17 mouse cellular contexts compared by ENCODE assay signal in the genomic region with DNA sequence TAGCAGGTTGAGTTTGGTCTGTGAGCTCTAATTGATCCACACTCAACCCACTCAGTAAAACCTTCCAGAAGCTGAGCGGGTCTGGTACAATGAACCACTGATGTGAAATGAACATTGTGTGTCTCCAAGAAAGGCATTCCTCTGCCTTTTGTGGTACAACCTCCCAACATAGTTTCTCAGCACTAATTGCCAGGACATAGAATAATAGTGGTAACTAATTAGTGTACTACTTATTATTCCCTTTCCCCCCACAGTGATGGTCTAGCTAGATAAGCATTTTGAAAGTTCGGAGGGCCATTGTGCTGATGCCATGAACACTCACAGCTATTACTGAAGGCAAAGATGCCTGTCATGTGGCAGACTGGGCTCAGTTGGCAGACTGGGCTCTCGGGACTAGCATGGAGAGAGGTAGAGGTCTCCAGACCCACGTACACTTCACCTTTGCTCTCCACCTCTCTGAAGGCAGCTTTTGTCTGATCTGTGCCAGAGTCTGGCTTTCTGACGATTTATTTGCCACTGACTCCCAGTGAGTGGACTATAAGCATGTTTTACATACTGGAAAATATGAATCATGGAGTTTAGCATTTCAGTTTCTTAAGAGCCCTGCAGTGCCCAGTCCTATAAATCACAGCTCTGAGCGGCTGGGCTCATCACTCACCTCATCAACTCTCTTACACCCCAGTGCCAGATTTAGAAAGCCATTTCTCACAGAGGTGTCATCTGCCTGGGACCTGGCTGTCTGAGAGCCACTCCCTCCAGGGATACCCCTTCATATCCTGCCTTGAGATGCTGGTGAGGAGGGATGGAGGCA.
DNase-seq lines count a peak whose midpoint lies in the region; ATAC-seq and TF ChIP-seq lines count a peak whose summit lies in the region.
"Had no signal": no experiment of that assay in that cellular context is flagged by ENCODE, and none has a peak within 500 bp of the region (broad histone marks: within the 10 kb centered on the region; RNA-seq: fewer than 3 reads in every experiment).

No protein-coding gene starts in this region.

- no peaks in the 10 kb centered on the region for H3K36me3 ChIP-seq in limb, embryonic 15.5 days
- no peaks in the 10 kb centered on the region for H3K36me3 ChIP-seq in limb, embryonic 10.5 days
- H3K36me3 ChIP-seq: heart, embryonic 10.5 days; hindbrain, embryonic 15.5 days; lung, embryonic 15.5 days had no signal

- peak; percentile 66 for ATAC-seq in frontal cortex, adult (ENCODE audit: low TSS enrichment)
- ATAC-seq in limb, embryonic 15.5 days (ENCODE audit: insufficient number of reproducible peaks, low FRiP score, low TSS enrichment, low read depth), result peak; percentile 58

- 70% methylated on average over 6 of the region's 6 CpGs for WGBS in limb, embryonic 15.5 days
- 77% methylated on average over 6 of the region's 6 CpGs for WGBS in limb, embryonic 10.5 days

- H3K4me1 ChIP-seq in limb, embryonic 15.5 days, result no peaks in the 10 kb centered on the region
- peaks cover 19% of the 10 kb centered on the region for H3K4me1 ChIP-seq in limb, embryonic 10.5 days
- H3K4me1 ChIP-seq: hindbrain, embryonic 15.5 days; lung, embryonic 15.5 days had no signal

- no peak for DNase-seq in frontal cortex, postnatal 10 days (ENCODE audit: low spot score in 2 of 2)
- no peak for DNase-seq in limb, embryonic 10.5 days (ENCODE audit: low spot score)
- DNase-seq in brain, embryonic 14.5 days (ENCODE audit: low read depth), result peak; percentile 61
- DNase-seq in retina, embryonic 14.5 days (ENCODE audit: low spot score), result peak; percentile 68
- no peak for DNase-seq in adrenal gland, adult 2 months
- DNase-seq in kidney, adult 18-20 months, result no peak
- DNase-seq: adrenal gland, postnatal 14 days; cerebellum, adult 9-10 months; gastrocnemius, postnatal 25 days; kidney, adult 11 months; kidney, postnatal 25 days had no signal

- no peaks in the 10 kb centered on the region for H3K9me3 ChIP-seq in limb, embryonic 15.5 days
- H3K9me3 ChIP-seq in limb, embryonic 10.5 days (replicated peaks), result no peaks in the 10 kb centered on the region
- H3K9me3 ChIP-seq: heart, embryonic 10.5 days; hindbrain, embryonic 15.5 days; lung, embryonic 15.5 days had no signal

- H3K4me3 ChIP-seq in limb, embryonic 15.5 days, result no peak overlapping the region
- H3K4me3 ChIP-seq in limb, embryonic 10.5 days, result no peak overlapping the region
- H3K4me3 ChIP-seq: heart, embryonic 10.5 days; hindbrain, embryonic 15.5 days; lung, embryonic 15.5 days had no signal

- no peaks in the 10 kb centered on the region for H3K27me3 ChIP-seq in limb, embryonic 15.5 days
- H3K27me3 ChIP-seq in limb, embryonic 10.5 days (ENCODE audit: low read depth, poor library complexity, severe bottlenecking), result no peaks in the 10 kb centered on the region
- H3K27me3 ChIP-seq: hindbrain, embryonic 15.5 days; lung, embryonic 15.5 days had no signal

- TF ChIP-seq CTCF in brain, embryonic 14.5 days (IDR thresholded peaks at IDR 0.05; ENCODE audit: borderline replicate concordance, extremely low read depth, insufficient read depth, insufficient read length), result no peak

- H3K9ac ChIP-seq in limb, embryonic 15.5 days, result no peak overlapping the region
- H3K9ac ChIP-seq: hindbrain, embryonic 15.5 days; lung, embryonic 15.5 days had no signal

- no peak overlapping the region for H3K27ac ChIP-seq in limb, embryonic 15.5 days
- no peak overlapping the region for H3K27ac ChIP-seq in limb, embryonic 10.5 days
- H3K27ac ChIP-seq: heart, embryonic 10.5 days; hindbrain, embryonic 15.5 days; lung, embryonic 15.5 days had no signal

- no peak for TF ChIP-seq POLR2A in brain, embryonic 14.5 days (IDR thresholded peaks at IDR 0.05; ENCODE audit: borderline replicate concordance, extremely low read depth, insufficient read depth, insufficient read length, poor library complexity, severe bottlenecking)

- no peak overlapping the region for H3K4me2 ChIP-seq in limb, embryonic 15.5 days
- H3K4me2 ChIP-seq: hindbrain, embryonic 15.5 days; liver, embryonic 11.5 days; lung, embryonic 15.5 days had no signal

Comparison
In these comparisons a context has a peak if more than half of its experiments do, and no peak if none do; other contexts are left out.
1. DNase-seq: peak in brain, embryonic 14.5 days (single experiment) and retina, embryonic 14.5 days (single experiment); none in frontal cortex, postnatal 10 days (0 of 2), limb, embryonic 10.5 days (single experiment), adrenal gland, adult 2 months (single experiment) and kidney, adult 18-20 months (single experiment).